ENCODE assay signal across 8 mouse cellular contexts in the genomic region with DNA sequence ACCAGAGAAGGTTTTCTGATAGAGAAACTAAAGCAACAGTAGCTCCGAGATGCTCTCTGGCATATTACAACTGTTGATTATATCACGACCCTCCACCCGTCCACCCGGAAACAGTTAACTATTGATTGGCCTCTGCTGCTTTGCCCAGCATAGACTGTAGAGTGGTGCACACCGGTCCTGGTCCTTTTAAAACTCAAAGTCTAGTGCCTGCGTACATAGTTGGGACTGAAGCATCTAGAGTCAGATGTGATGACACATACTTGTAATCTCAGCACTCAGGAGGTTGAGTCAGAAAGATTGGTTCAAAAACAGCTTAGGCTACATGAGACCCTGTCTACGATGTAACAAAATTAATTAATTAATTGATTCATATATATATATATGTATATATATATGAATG. TPM values are rescaled to one million over a fixed set of nuclear protein-coding genes. Genes with fewer than 3 reads are reported as not detected.
A peak's percentile ranks its signal among the peaks of the same experiment; 100 is the strongest.
DNase-seq lines count a peak whose midpoint lies in the region; ATAC-seq and TF ChIP-seq lines count a peak whose summit lies in the region.

No protein-coding gene starts in this region.

- ATAC-seq in intestine, embryonic 15.5 days = peak; percentile 21; the same call in 1 of the 2 replicates

- H3K9ac ChIP-seq in intestine, embryonic 15.5 days = peak overlapping the region; percentile 68

- WGBS in intestine, embryonic 15.5 days = 21% methylated on average over 7 of the region's 7 CpGs

- H3K27ac ChIP-seq in left cerebral cortex, adult 2 months = peak overlapping the region; percentile 82
- no peak overlapping the region for H3K27ac ChIP-seq in cortical plate, adult 2 months (ENCODE audit: insufficient read depth, low read length)
- H3K27ac ChIP-seq in intestine, embryonic 15.5 days = no peak overlapping the region

- no peak for TF ChIP-seq CTCF in left cerebral cortex, adult 2 months (IDR thresholded peaks at IDR 0.05)
- TF ChIP-seq CTCF in cortical plate, adult 2 months (IDR thresholded peaks at IDR 0.05; ENCODE audit: extremely low read depth, insufficient read depth, low read length) = no peak

- H3K9me3 ChIP-seq in intestine, embryonic 15.5 days = no peaks in the 10 kb centered on the region

- intact Hi-C loops in left cerebral cortex, adult 2 months (cut with DNase I) = no loop called here

- no peaks in the 10 kb centered on the region for H3K27me3 ChIP-seq in intestine, embryonic 15.5 days (replicated peaks)
- no peaks in the 10 kb centered on the region for H3K27me3 ChIP-seq in myocyte (ENCODE audit: control insufficient read depth, insufficient read depth, insufficient read length)

- no peak for DNase-seq in left cerebral cortex, adult 2 months (ENCODE audit: extremely low spot score in 1 of 2, low spot score in 2 of 2)
- no peak for DNase-seq in left cerebral cortex, adult 9 months (ENCODE audit: low spot score in 2 of 2)
- no peak for DNase-seq in gastrocnemius, postnatal 25 days
- DNase-seq in cerebellum, adult 18-20 months = no peak
- no peak for DNase-seq in embryo, embryonic 9.5 days (ENCODE audit: extremely low spot score)

- peaks cover 3% of the 10 kb centered on the region for H3K4me1 ChIP-seq in cortical plate, adult 2 months (ENCODE audit: control insufficient read depth, insufficient read depth, low read length)
- 0 out of 2 replicates have a peak, but pooled peaks cover 14% of the 10 kb centered on the region for H3K4me1 ChIP-seq in intestine, embryonic 15.5 days (replicated peaks)

- H3K4me2 ChIP-seq in intestine, embryonic 15.5 days (replicated peaks) = peak overlapping the region; percentile 73
- peak overlapping the region; percentile 89 for H3K4me2 ChIP-seq in myocyte (ENCODE audit: low read depth)

- H3ac ChIP-seq in myocyte (ENCODE audit: control insufficient read depth, insufficient read length) = peak overlapping the region; percentile 44

- peaks cover 53% of the 10 kb centered on the region for H3K79me2 ChIP-seq in myocyte (ENCODE audit: control insufficient read depth, insufficient read depth)

- H3K4me3 ChIP-seq in left cerebral cortex, adult 2 months = peak overlapping the region; percentile 67
- H3K4me3 ChIP-seq in cortical plate, adult 2 months (ENCODE audit: insufficient read depth, low read length) = peak overlapping the region; percentile 76
- H3K4me3 ChIP-seq in intestine, embryonic 15.5 days (replicated peaks) = peak overlapping the region; percentile 84
- H3K4me3 ChIP-seq in myocyte = peak overlapping the region; percentile 84

- H3K36me3 ChIP-seq in intestine, embryonic 15.5 days = 0 out of 2 replicates have a peak, but pooled peaks cover 3% of the 10 kb centered on the region
- peaks cover 23% of the 10 kb centered on the region for H3K36me3 ChIP-seq in myocyte (ENCODE audit: control insufficient read depth, insufficient read depth)

- TF ChIP-seq POLR2A in cortical plate, adult 2 months (IDR thresholded peaks at IDR 0.05; ENCODE audit: extremely low read depth, insufficient read depth, low read length) = no peak
- peak; percentile 27 for TF ChIP-seq POLR2A in myocyte (IDR thresholded peaks at IDR 0.05; ENCODE audit: insufficient read length, low read depth)

TF ChIP-seq in myocyte, 11 proteins besides CTCF, POLR2A, EP300 and RAD21:
- TF ChIP-seq CEBPB (IDR thresholded peaks at IDR 0.05; ENCODE audit: insufficient read depth, poor library complexity, severe bottlenecking) = peak; percentile 69; the same call in 1 of the 2 replicates
- no peak for TF ChIP-seq SRF (IDR thresholded peaks at IDR 0.05; ENCODE audit: control insufficient read depth, insufficient read length, low read depth)

RNA-seq across cellular contexts. Expression of gene Ascc2, which starts 0.7 kb away (rescaled TPM):
- 10 to 100 TPM; 18.7 to 21.3 TPM for total RNA-seq in left cerebral cortex, adult 2 months (2021)
- 20.0 and 22.9 TPM in 2 replicates for polyA plus RNA-seq in cortical plate, adult 2 months (2012; rRNA removed)
- polyA plus RNA-seq in intestine, embryonic 15.5 days (2015; fragmentation: Nextera tagmentation; extraction: Ambion mirVana) = 31.7 and 33.0 TPM in 2 replicates
- 57.6 TPM for polyA plus RNA-seq in myocyte (2012; fragmentation: generic; extraction: Trizol)
- total RNA-seq in gastrocnemius, postnatal 25 days (2021) = 10 to 100 TPM; 14.2 to 14.7 TPM

RNA-seq across cellular contexts. Expression of gene Gm11032, which starts 18.4 kb away (rescaled TPM):
- not detected for total RNA-seq in left cerebral cortex, adult 2 months (2021)
- not detected in 2 replicates for polyA plus RNA-seq in cortical plate, adult 2 months (2012; rRNA removed)
- polyA plus RNA-seq in intestine, embryonic 15.5 days (2015; fragmentation: Nextera tagmentation; extraction: Ambion mirVana) = not detected in 2 replicates
- polyA plus RNA-seq in myocyte (2012; fragmentation: generic; extraction: Trizol) = not detected
- total RNA-seq in gastrocnemius, postnatal 25 days (2021) = not detected

RNA-seq across cellular contexts. Expression of gene Mtmr3, which starts 43.6 kb away (rescaled TPM):
- total RNA-seq in left cerebral cortex, adult 2 months (2021) = 10 to 100 TPM; 67.3 to 72.7 TPM
- 40.9 and 43.8 TPM in 2 replicates for polyA plus RNA-seq in cortical plate, adult 2 months (2012; rRNA removed)
- 20.5 and 21.7 TPM in 2 replicates for polyA plus RNA-seq in intestine, embryonic 15.5 days (2015; fragmentation: Nextera tagmentation; extraction: Ambion mirVana)
- 26.9 TPM for polyA plus RNA-seq in myocyte (2012; fragmentation: generic; extraction: Trizol)
- total RNA-seq in gastrocnemius, postnatal 25 days (2021) = 10 to 100 TPM; 36.5 to 41.4 TPM
